Mouse (Mus musculus) forebrain, postnatal 0 days (tissue): ENCODE results near the gene Hnrnpa3. TPM values are rescaled to one million over a fixed set of nuclear protein-coding genes. Genes with fewer than 3 reads are reported as not detected.

Source experiments
- ATAC-seq: fragments of 200-750 bp; cut with Nextera tagmentation; 2 replicates; pipeline ENCODE4 v1.8.0; 2017; ENCODE audit warnings: mild to moderate bottlenecking, moderate library complexity
- DNase-seq: peaks from one replicate; pipeline ENCODE4 v3.0.0-alpha.2; 2015
- H3K27ac ChIP-seq: fragments of 300-500 bp; sonication (generic); 2 replicates; pipeline ENCODE4 v1.5.1; 2014; ENCODE audit warnings: low read depth, mild to moderate bottlenecking, antibody characterized with exemption, low read length, moderate library complexity, mixed read lengths
- H3K27me3 ChIP-seq: fragments of 300-500 bp; sonication (generic); 2 replicates; pipeline ENCODE4 v1.6.1; 2014; ENCODE audit warnings: mild to moderate bottlenecking, low read length, mixed read lengths; ENCODE audit not compliant: insufficient read depth
- H3K36me3 ChIP-seq: fragments of 300-500 bp; sonication (generic); 2 replicates; pipeline ENCODE4 v1.6.1; 2014; ENCODE audit warnings: mild to moderate bottlenecking, moderate library complexity; ENCODE audit not compliant: insufficient read depth
- H3K4me1 ChIP-seq: fragments of 300-500 bp; sonication (generic); 2 replicates; pipeline ENCODE4 v1.6.1; 2014; ENCODE audit warnings: antibody characterized with exemption; ENCODE audit not compliant: insufficient read depth
- H3K4me2 ChIP-seq: fragments of 300-500 bp; sonication (generic); 2 replicates; pipeline ENCODE4 v1.6.1; 2014; ENCODE audit warnings: low read depth, mild to moderate bottlenecking, moderate library complexity
- H3K4me3 ChIP-seq: fragments of 300-500 bp; sonication (generic); 2 replicates; pipeline ENCODE4 v1.5.1; 2014; ENCODE audit warnings: low read depth, low read length, mixed read lengths
- H3K9ac ChIP-seq: fragments of 300-500 bp; sonication (generic); 2 replicates; pipeline ENCODE4 v1.6.1; 2014; ENCODE audit warnings: mild to moderate bottlenecking
- H3K9me3 ChIP-seq: fragments of 300-500 bp; sonication (generic); 2 replicates; pipeline ENCODE4 v1.6.1; 2016; ENCODE audit warnings: low read length
- CTCF ChIP-seq: sonication (generic); IDR thresholded peaks from 2 replicates; pipeline ENCODE4 v1.5.1; 2016; ENCODE audit warnings: antibody characterized with exemption, control low read depth, low read depth
- WGBS: fragments of 180-500 bp; shearing (Covaris S2); extraction: QIAGEN DNeasy Blood & Tissue Kit; methylation state at CpG from one replicate; pipeline ENCODE4 v1.1.7; 2014; 5-methylcytosine and 5-hydroxymethylcytosine counted together
- microRNA-seq, 2 experiments: library from miRNA; unstranded; fragments of <30 nt; microRNA quantifications; one replicate each; pipeline ENCODE4; 2016
- polyA plus RNA-seq: library from polyadenylated mRNA; unstranded; fragments of >200 nt; fragmentation: Nextera tagmentation; extraction: Ambion mirVana; gene quantifications from 2 replicates; pipeline ENCODE4 v1.2.1, GENCODE M21; 2015
- total RNA-seq: library from RNA; depleted of rRNA; stranded (reverse); fragments of >200 nt; gene quantifications from 2 replicates; pipeline ENCODE4 v1.2.3, GENCODE M21; 2014; rRNA removed

The Hnrnpa3 gene
- total and polyA plus RNA-seq, 2 experiments from 2014 or later = 107 to 132 TPM

- H3K9ac ChIP-seq = no peak overlapping the region
- H3K4me3 ChIP-seq = no peak overlapping the region
- no peak for TF ChIP-seq CTCF
- no peaks in the 10 kb centered on the region for H3K27me3 ChIP-seq
- no peaks in the 10 kb centered on the region for H3K9me3 ChIP-seq
- ATAC-seq = no peak
- no peak for DNase-seq
- H3K4me2 ChIP-seq = no peak overlapping the region
- WGBS = 45% methylated on average over 4 of the region's 4 CpGs
- H3K27ac ChIP-seq = no peak overlapping the region
- no peaks in the 10 kb centered on the region for H3K4me1 ChIP-seq
- H3K36me3 ChIP-seq = no peaks in the 10 kb centered on the region
Observed at GRCm38 (mm10) chr2:75714766-75715165, 55.7 kb downstream of the Hnrnpa3 start.

- WGBS = 53% methylated on average over 12 of the region's 12 CpGs
- Histone ChIP-seq H3K9ac (no peak overlapping the region), H3K36me3 (no peaks in the 10 kb centered on the region), H3K9me3 (no peaks in the 10 kb centered on the region), H3K27me3 (no peaks in the 10 kb centered on the region), H3K27ac (no peak overlapping the region), H3K4me3 (no peak overlapping the region), H3K4me2 (no peak overlapping the region), H3K4me1 (no peaks in the 10 kb centered on the region)
- DNase-seq = no peak
- no peak for ATAC-seq
- TF ChIP-seq CTCF = no peak
Observed at GRCm38 (mm10) chr2:75716046-75717016, 57.3 kb downstream of the Hnrnpa3 start.

Small RNA genes within 50 kb of the gene (microRNA-seq; reads per million reads assigned to microRNA genes)
- 0 reads per million in 2 experiments for gene Gm24574

Other genes with a start within 250 kb of the Hnrnpa3 start
- gene Nfe2l2, start 45.4 kb downstream of the Hnrnpa3 start, total RNA-seq = 7.6 and 7.7 TPM in 2 replicates
- gene Nfe2l2, start 45.4 kb downstream of the Hnrnpa3 start, polyA plus RNA-seq = 12.6 and 14.1 TPM in 2 replicates
- gene Agps, start 172.9 kb downstream of the Hnrnpa3 start, total RNA-seq = 37.9 and 43.6 TPM in 2 replicates
- 6.4 and 12.6 TPM in 2 replicates for gene Agps, start 172.9 kb downstream of the Hnrnpa3 start, polyA plus RNA-seq